In genomic region chr1:38006741-38007140, GRCm38 (mm10) we compare ENCODE assay signal across 20 mouse cellular contexts. TPM values are rescaled to one million over a fixed set of nuclear protein-coding genes. Genes with fewer than 3 reads are reported as not detected.
"Had no signal": no experiment of that assay in that cellular context is flagged by ENCODE, and none has a peak within 500 bp of the region (broad histone marks: within the 10 kb centered on the region; RNA-seq: fewer than 3 reads in every experiment).

No protein-coding gene starts in this region.

- DNase-seq: kidney, adult 2 months; kidney, postnatal 14 days; lung, embryonic 14.5 days; lung, postnatal 10 days; retina, postnatal 1 day; thymus, postnatal 4 days had no signal

- H3K9me3 ChIP-seq: kidney, embryonic 15.5 days; limb, embryonic 12.5 days; midbrain, embryonic 12.5 days; neural tube, embryonic 13.5 days had no signal

- H3K36me3 ChIP-seq: kidney, embryonic 15.5 days; limb, embryonic 12.5 days; midbrain, embryonic 12.5 days; neural tube, embryonic 13.5 days had no signal

- ATAC-seq: midbrain, embryonic 16.5 days had no signal

- H3K9ac ChIP-seq: kidney, embryonic 15.5 days; limb, embryonic 12.5 days; lung, embryonic 14.5 days; midbrain, embryonic 12.5 days; neural tube, embryonic 13.5 days had no signal

- H3K27me3 ChIP-seq: kidney, embryonic 15.5 days; limb, embryonic 12.5 days; midbrain, embryonic 12.5 days; neural tube, embryonic 13.5 days had no signal

- H3K4me2 ChIP-seq: kidney, embryonic 15.5 days; limb, embryonic 12.5 days; lung, embryonic 14.5 days; midbrain, embryonic 12.5 days; neural tube, embryonic 13.5 days had no signal

- H3K4me1 ChIP-seq: kidney, embryonic 15.5 days; limb, embryonic 12.5 days; midbrain, embryonic 12.5 days; neural tube, embryonic 13.5 days had no signal

- H3K4me3 ChIP-seq: kidney, embryonic 15.5 days; limb, embryonic 12.5 days; midbrain, embryonic 12.5 days; neural tube, embryonic 13.5 days had no signal

- H3K27ac ChIP-seq: kidney, embryonic 15.5 days; limb, embryonic 12.5 days; macrophage; midbrain, embryonic 12.5 days; neural tube, embryonic 13.5 days had no signal

RNA-seq across cellular contexts. Expression of gene Lyg1, which starts 49.2 kb away (rescaled TPM):
- total RNA-seq: layer of hippocampus, postnatal 25 days; left cerebral cortex, adult 8-10 months; left cerebral cortex, postnatal 36 days; megakaryocyte-erythroid progenitor cell, adult 5-6 weeks had no signal
- polyA plus RNA-seq: kidney, adult 2 months; kidney, embryonic 15.5 days; large intestine, adult 2 months; limb, embryonic 12.5 days; liver, embryonic 14.5 days; lung, embryonic 14.5 days; macrophage; midbrain, embryonic 12.5 days; midbrain, embryonic 16.5 days; neural tube, embryonic 13.5 days; spleen, adult 2 months; stomach, embryonic 16.5 days had no signal
